Mouse (Mus musculus) midbrain, embryonic 15.5 days (tissue): Measurements from ENCODE around the gene Cdkal1. TPM values are rescaled to one million over a fixed set of nuclear protein-coding genes. Genes with fewer than 3 reads are reported as not detected.

Experiments used
- ATAC-seq: fragments of 200-750 bp; cut with Nextera tagmentation; replicated peaks from 2 replicates; pipeline ENCODE4 v1.8.0; 2017; ENCODE audit warnings: moderate TSS enrichment
- H3K27ac ChIP-seq: fragments of 300-500 bp; sonication (generic); 2 replicates; pipeline ENCODE4 v1.5.1; 2015; ENCODE audit warnings: mild to moderate bottlenecking, inconsistent platforms
- H3K27me3 ChIP-seq: fragments of 300-500 bp; sonication (generic); replicated peaks from 2 replicates; pipeline ENCODE4 v1.6.1; 2015; ENCODE audit warnings: inconsistent platforms
- H3K36me3 ChIP-seq: fragments of 300-500 bp; sonication (generic); replicated peaks from 2 replicates; pipeline ENCODE4 v1.6.1; 2015; ENCODE audit warnings: inconsistent platforms
- H3K4me1 ChIP-seq: fragments of 300-500 bp; sonication (generic); 2 replicates; pipeline ENCODE4 v1.6.1; 2015; ENCODE audit warnings: inconsistent platforms
- H3K4me2 ChIP-seq: fragments of 300-500 bp; sonication (generic); 2 replicates; pipeline ENCODE4 v1.6.1; 2015; ENCODE audit warnings: inconsistent platforms, mild to moderate bottlenecking, moderate library complexity
- H3K4me3 ChIP-seq: fragments of 300-500 bp; sonication (generic); 2 replicates; pipeline ENCODE4 v1.5.1; 2015; ENCODE audit warnings: mild to moderate bottlenecking, inconsistent platforms
- H3K9ac ChIP-seq: fragments of 300-500 bp; sonication (generic); 2 replicates; pipeline ENCODE4 v1.6.1; 2015; ENCODE audit warnings: mild to moderate bottlenecking, inconsistent platforms
- H3K9me3 ChIP-seq: fragments of 300-500 bp; sonication (generic); 2 replicates; pipeline ENCODE4 v1.6.1; 2016; ENCODE audit warnings: inconsistent platforms
- WGBS: fragments of 180-500 bp; shearing (Covaris S2); methylation state at CpG from one replicate; pipeline ENCODE4 v1.1.7; 2015; ENCODE audit warnings: mixed read lengths; 5-methylcytosine and 5-hydroxymethylcytosine counted together
- polyA plus RNA-seq: library from polyadenylated mRNA; unstranded; fragments of >200 nt; fragmentation: Nextera tagmentation; extraction: Ambion mirVana; gene quantifications from 2 replicates; pipeline ENCODE4 v1.2.1, GENCODE M21; 2015

Cdkal1 gene
- polyA plus RNA-seq: 20.6 and 21.9 TPM in 2 replicates

DNA sequence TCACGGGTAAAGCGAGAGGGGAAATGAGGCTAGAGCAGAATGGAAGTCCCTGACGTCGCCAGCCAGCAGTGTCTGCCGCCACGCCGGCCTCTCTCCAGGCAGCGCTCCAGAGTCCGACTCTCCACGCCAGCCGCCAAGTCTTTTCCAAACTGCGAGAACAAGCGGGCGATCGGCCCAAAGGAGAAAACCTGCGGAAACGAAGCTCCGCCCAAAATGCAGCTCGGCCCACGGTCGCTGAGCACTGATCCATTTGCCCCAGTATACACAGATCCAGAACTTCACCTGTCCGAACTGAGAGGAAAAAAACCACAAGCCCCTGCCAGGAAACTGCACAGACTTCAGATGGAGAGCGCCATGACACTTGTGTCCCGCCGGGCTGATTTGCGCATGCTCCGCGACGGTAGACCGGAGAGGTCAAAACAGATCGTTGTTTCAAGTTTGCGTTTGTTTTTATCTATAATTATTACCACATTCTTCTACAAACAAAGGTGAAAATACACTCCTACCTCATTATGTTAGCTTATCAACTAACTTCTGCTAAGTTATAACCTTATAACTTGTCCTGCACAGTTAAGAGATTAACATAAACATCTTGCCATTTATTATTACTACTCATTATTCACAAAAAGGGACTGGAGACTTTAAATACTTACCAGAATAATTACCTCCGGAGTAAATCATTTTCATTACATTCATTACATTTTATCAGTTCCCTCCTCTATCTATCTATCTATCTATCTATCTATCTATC is at the start of gene Cdkal1:
Cdkal1 (minus strand) TSS at position 394 of the 751 bp plus-strand sequence.
- H3K4me2 ChIP-seq: peak within 1 kb of the TSS; percentile 62
- ATAC-seq: peak; percentile 93
- peak within 1 kb of the TSS; percentile 62 for H3K9ac ChIP-seq
- under 1% methylated on average over 33 of the region's 33 CpGs for WGBS
- no peaks in the 10 kb centered on the region for H3K27me3 ChIP-seq
- no peaks in the 10 kb centered on the region for H3K9me3 ChIP-seq
- peak within 1 kb of the TSS; percentile 65 for H3K4me3 ChIP-seq
- H3K36me3 ChIP-seq: no peaks in the 10 kb centered on the region
- peak within 1 kb of the TSS; percentile 79 for H3K27ac ChIP-seq
- H3K4me1 ChIP-seq: peaks cover 12% of the 10 kb centered on the region

DNA sequence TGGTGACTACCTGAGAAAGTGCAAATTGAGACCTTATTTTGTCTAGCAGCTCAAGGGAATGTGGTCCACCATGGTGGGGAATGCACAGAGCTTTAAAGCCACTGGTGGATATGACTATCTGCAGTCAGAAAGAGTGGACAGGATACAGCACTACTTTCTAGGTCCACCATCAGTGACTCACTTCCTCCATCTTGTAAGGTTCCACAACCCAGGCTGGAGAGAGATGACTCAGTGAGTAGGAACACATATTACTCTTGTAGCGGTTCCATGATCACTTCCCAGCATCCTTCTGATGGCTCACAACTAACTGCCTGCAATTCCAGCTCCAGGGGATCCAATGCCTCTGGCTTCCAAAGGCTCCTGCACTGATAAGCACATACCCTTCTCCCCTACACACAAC is 47.9 kb upstream of the Cdkal1 start:
- WGBS: 100% methylated on average over 1 of the region's 1 CpGs
- Histone ChIP-seq H3K9ac (no peak overlapping the region), H3K9me3 (peaks cover 10% of the 10 kb centered on the region; the same call in 1 of the 2 replicates), H3K4me3 (no peak overlapping the region), H3K36me3 (peaks cover 10% of the 10 kb centered on the region; the same call in 1 of the 2 replicates), H3K4me1 (no peaks in the 10 kb centered on the region), H3K27me3 (no peaks in the 10 kb centered on the region), H3K27ac (no peak overlapping the region), H3K4me2 (no peak overlapping the region)
- ATAC-seq: no peak

DNA sequence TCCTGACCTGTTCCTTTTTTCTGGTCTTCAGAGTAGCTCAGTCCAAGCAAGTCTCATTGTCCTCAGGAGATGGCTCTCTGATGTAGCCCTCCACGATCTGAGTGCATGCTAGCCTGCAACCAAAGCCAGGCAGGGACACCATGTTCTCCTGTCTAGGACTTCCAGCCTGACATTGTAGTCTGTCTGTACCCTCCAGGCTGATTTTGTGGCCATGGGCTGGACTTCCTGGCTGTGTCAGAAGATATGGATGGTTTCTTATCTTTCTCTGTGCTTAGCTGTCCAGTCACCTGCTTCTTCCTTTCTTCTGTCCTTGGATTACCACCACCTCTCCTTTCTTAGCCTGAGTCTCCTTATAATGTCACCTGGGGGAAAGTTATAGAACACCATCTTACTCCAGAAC is 47.2 kb upstream of the Cdkal1 start:
- Histone ChIP-seq H3K4me1 (no peaks in the 10 kb centered on the region), H3K4me2 (no peak overlapping the region), H3K27ac (no peak overlapping the region), H3K9me3 (peaks cover 10% of the 10 kb centered on the region; the same call in 1 of the 2 replicates), H3K36me3 (0 out of 2 replicates have a peak, but pooled peaks cover 7% of the 10 kb centered on the region), H3K9ac (no peak overlapping the region), H3K4me3 (no peak overlapping the region), H3K27me3 (no peaks in the 10 kb centered on the region)
- ATAC-seq: no peak
- WGBS: 85% methylated on average over 1 of the region's 1 CpGs

DNA sequence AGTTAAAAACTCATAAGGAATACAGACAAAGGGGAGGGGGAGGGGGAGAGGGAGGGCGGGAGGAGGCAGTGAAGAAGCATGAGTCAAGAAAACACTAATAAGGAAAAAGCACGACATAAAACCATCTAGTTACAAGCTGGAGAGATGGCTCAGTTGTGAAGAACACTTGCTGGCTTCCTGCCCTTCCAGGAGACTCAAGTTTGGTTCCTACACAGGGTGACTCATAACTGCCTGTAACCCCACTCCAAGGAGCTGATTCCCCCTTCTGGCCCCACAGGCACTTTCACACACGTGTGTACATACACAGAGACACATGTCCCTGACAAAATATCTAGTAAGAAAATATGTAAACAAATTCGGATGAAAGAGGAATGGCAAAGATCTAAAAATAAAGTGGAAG is 46.2 kb upstream of the Cdkal1 start:
- Histone ChIP-seq H3K27me3 (no peaks in the 10 kb centered on the region), H3K9ac (no peak overlapping the region), H3K4me2 (no peak overlapping the region), H3K4me3 (no peak overlapping the region), H3K9me3 (peaks cover 10% of the 10 kb centered on the region; the same call in 1 of the 2 replicates), H3K36me3 (0 out of 2 replicates have a peak, but pooled peaks cover 3% of the 10 kb centered on the region), H3K27ac (no peak overlapping the region), H3K4me1 (no peaks in the 10 kb centered on the region)
- 89% methylated on average over 4 of the region's 4 CpGs for WGBS
- ATAC-seq: no peak

DNA sequence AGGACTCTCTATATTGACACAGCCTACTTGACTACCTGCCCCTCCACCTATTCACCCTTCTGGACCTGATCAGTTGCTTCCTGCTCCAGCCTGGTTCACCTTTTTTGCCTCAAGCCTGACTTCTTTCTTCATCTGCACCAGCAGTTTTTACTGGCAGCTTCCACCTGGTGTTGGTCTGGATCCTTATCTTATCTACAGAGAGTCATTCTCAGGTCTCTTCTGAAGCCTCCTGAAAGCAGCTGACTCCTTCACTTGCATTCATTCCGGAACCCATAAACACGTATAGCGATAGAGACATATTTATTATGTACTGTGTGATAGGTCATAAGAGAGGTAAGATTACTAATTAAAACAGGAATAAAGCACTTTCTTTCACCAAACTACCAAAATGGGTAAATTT is 11.3 kb upstream of the Cdkal1 start:
- Histone ChIP-seq H3K27me3 (no peaks in the 10 kb centered on the region), H3K4me3 (no peak overlapping the region), H3K36me3 (no peaks in the 10 kb centered on the region), H3K9me3 (no peaks in the 10 kb centered on the region), H3K4me1 (no peaks in the 10 kb centered on the region), H3K4me2 (no peak overlapping the region), H3K27ac (no peak overlapping the region), H3K9ac (no peak overlapping the region)
- ATAC-seq: no peak
- 93% methylated on average over 3 of the region's 3 CpGs for WGBS

DNA sequence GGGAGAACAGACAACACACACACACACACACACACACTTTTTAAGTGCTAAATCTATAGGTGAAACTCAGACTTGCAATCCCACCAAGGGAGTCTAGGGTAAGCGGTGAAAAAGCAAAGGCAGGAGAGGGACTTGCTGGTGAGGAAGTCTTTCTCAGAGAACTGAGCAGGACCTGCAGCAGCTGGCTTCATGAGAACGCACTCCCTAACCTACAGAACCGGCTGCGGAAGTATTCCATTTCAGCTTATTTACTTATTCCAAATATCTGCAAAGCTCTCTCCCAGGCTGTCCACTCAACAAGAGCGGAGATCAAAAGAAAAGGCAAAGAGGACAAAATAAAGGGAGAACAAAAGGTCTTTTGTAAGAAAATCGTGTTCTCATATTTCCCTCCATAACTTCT is 8.9 kb upstream of the Cdkal1 start:
- Histone ChIP-seq H3K27me3 (no peaks in the 10 kb centered on the region), H3K27ac (no peak overlapping the region), H3K4me3 (no peak overlapping the region), H3K36me3 (no peaks in the 10 kb centered on the region), H3K9ac (no peak overlapping the region), H3K4me1 (no peaks in the 10 kb centered on the region), H3K4me2 (no peak overlapping the region), H3K9me3 (no peaks in the 10 kb centered on the region)
- ATAC-seq: no peak
- 61% methylated on average over 6 of the region's 6 CpGs for WGBS

DNA sequence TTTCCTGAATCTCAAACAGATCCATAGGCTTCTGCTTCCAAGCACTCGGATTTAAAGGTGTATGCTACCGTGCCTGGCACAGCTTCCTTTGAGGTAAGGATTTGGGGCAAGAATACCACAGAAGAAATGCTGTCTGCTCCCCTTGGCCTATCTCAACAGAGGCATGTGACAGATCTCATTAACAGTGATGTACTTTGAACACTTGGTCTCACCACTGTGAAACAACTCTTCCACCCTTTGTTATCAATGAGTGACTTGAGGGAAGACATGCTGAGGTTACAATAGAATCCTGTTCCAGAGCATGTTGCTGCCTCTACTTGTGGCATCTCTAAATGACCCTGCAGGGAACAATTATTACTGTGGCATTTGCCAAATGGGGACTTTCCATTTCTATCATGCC is 4.6 kb upstream of the Cdkal1 start:
- no peak overlapping the region for H3K4me2 ChIP-seq
- H3K27ac ChIP-seq: no peak overlapping the region
- H3K36me3 ChIP-seq: no peaks in the 10 kb centered on the region
- no peaks in the 10 kb centered on the region for H3K27me3 ChIP-seq
- no peak overlapping the region for H3K4me3 ChIP-seq
- H3K4me1 ChIP-seq: no peaks in the 10 kb centered on the region
- no peaks in the 10 kb centered on the region for H3K9me3 ChIP-seq
- no peak overlapping the region for H3K9ac ChIP-seq
- 74% methylated on average over 2 of the region's 2 CpGs for WGBS
- no peak for ATAC-seq

DNA sequence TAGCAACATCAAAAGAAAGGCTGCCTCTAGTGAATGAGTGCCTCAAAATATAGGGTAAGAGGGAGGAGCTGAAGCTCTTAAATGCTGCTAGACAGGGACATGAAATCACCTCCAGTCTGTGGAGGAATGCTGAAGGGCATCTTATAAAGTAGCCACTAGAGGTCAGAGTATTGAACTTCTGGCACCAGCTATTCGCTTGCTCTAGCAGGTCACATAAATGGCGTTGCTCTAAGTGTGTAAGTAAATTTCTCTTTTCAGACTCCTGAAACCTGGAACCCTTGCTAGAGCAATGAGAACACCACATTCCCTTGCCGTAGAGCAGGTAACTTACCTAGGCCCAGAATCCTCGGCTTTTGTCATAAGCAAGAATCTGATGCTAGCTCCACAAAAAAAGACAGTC is 2.0 kb upstream of the Cdkal1 start:
- Histone ChIP-seq H3K4me3 (no peak overlapping the region), H3K4me2 (no peak overlapping the region), H3K27me3 (no peaks in the 10 kb centered on the region), H3K9ac (no peak overlapping the region), H3K4me1 (peaks cover 12% of the 10 kb centered on the region), H3K9me3 (no peaks in the 10 kb centered on the region), H3K27ac (no peak overlapping the region), H3K36me3 (no peaks in the 10 kb centered on the region)
- peak; percentile 35; the same call in 1 of the 2 replicates for ATAC-seq
- WGBS: 18% methylated on average over 4 of the region's 4 CpGs

DNA sequence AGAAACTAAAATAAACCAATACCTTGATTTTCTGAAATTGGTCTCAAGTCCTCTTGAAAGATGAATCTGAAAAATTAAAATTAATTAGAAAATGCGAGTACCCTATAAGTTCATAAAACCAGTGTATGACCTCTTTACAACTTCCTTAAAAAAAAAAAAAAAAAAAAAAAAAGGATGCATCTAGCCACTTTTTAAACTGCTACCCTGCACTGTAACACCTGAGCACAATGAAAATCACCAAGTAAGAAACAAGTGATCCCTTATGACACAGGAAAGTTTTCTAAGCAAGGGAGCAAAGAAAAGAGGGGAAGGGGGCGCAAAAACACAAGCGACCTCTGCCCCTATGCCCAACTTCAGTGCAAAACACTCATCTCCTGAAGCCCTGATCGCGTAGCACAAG is 598 bp downstream of the Cdkal1 start:
- no peaks in the 10 kb centered on the region for H3K36me3 ChIP-seq
- peak overlapping the region; percentile 65 for H3K4me3 ChIP-seq
- H3K4me1 ChIP-seq: peaks cover 12% of the 10 kb centered on the region
- no peak for ATAC-seq
- H3K27ac ChIP-seq: peak overlapping the region; percentile 79
- peak overlapping the region; percentile 62 for H3K4me2 ChIP-seq
- no peaks in the 10 kb centered on the region for H3K27me3 ChIP-seq
- no peaks in the 10 kb centered on the region for H3K9me3 ChIP-seq
- peak overlapping the region; percentile 62 for H3K9ac ChIP-seq
- 1% methylated on average over 5 of the region's 5 CpGs for WGBS

DNA sequence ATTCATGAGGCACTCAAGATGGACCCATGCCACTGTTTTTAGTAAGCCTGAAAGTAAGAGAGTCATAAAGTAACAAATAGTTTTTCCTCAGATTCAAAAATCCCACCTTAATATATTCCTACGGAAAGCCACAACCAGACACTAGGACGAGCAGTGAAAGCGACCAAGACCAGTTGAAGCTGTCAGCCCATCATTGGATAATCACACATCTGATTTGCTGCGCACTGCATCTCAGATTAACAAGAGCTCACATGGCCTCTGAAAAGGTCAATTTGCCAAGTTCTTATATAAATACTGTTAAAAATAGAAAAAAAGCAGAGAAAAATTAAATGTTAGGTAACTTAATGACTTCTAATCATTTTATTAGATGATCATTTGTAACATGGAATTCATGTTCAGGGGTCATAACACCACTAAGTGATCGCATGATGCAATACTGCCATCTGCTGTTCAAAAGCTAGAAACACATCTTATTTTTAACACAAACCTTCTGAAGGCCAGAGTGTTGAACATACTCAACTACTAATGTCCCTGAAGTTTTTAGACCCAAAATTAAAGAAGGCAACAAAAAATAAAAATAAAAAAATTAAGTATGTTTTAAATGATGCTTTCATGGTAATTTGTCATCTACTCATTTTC is 16.9 kb downstream of the Cdkal1 start:
- ATAC-seq: 0 out of 2 replicates have a peak, but pooled peaks have one; percentile 53
- no peaks in the 10 kb centered on the region for H3K9me3 ChIP-seq
- no peak overlapping the region for H3K4me2 ChIP-seq
- H3K9ac ChIP-seq: no peak overlapping the region
- H3K36me3 ChIP-seq: no peaks in the 10 kb centered on the region
- H3K27ac ChIP-seq: no peak overlapping the region
- H3K27me3 ChIP-seq: no peaks in the 10 kb centered on the region
- peaks cover 12% of the 10 kb centered on the region; the same call in 1 of the 2 replicates for H3K4me1 ChIP-seq
- 41% methylated on average over 5 of the region's 5 CpGs for WGBS
- H3K4me3 ChIP-seq: no peak overlapping the region

DNA sequence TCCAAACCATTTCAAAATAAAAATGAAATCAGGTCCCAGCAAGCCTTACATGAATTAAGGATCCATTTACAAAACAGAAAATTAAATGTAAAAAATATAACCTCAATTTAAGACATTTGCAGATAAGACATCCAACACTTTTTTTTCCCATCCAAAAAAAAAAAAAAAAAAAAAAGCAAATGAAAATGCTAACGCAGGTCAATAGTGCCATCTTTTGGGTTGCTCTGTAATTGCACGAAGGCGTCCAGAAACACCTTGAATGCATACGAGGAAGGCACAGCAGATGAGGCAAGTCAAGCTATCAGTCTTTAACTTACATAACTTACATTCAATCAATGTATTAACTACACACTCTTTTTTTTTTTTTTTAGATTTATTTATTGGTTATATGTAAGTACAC is 20.3 kb downstream of the Cdkal1 start:
- Histone ChIP-seq H3K9me3 (no peaks in the 10 kb centered on the region), H3K27ac (no peak overlapping the region), H3K9ac (no peak overlapping the region), H3K4me3 (no peak overlapping the region), H3K27me3 (no peaks in the 10 kb centered on the region), H3K4me1 (peaks cover 22% of the 10 kb centered on the region), H3K36me3 (no peaks in the 10 kb centered on the region), H3K4me2 (no peak overlapping the region)
- ATAC-seq: no peak
- 33% methylated on average over 4 of the region's 4 CpGs for WGBS

DNA sequence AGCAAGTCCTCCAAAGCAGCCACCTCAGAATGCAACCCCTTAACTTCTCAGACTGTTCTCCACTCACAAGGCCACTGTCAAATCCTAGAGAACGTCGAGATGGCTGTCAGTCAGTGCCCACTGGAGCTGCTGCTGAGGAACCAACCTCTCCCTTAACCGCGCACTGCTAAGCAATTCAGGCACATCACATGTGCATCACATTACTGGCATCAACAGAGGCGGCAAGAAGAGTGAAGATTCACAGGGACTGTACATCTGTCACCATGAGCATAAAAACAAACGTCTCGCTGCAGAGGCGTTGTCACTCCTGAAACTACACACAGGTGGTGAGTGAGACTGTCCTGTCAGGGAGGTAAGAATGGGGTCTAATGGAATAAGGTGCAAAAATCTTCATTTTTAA is 21.7 kb downstream of the Cdkal1 start:
- Histone ChIP-seq H3K9ac (no peak overlapping the region), H3K4me1 (peaks cover 26% of the 10 kb centered on the region), H3K27ac (no peak overlapping the region), H3K4me2 (no peak overlapping the region), H3K9me3 (no peaks in the 10 kb centered on the region), H3K4me3 (no peak overlapping the region), H3K36me3 (no peaks in the 10 kb centered on the region), H3K27me3 (no peaks in the 10 kb centered on the region)
- no peak for ATAC-seq
- WGBS: 56% methylated on average over 8 of the region's 8 CpGs
